8 mouse cellular contexts compared by ENCODE assay signal in genomic region chr17:35424106-35424505, GRCm38 (mm10). TPM values are rescaled to one million over a fixed set of nuclear protein-coding genes. Genes with fewer than 3 reads are reported as not detected.
DNase-seq lines count a peak whose midpoint lies in the region; ATAC-seq and TF ChIP-seq lines count a peak whose summit lies in the region.
"Not testable (repeated sequence)": the region's sequence is repeated elsewhere in the genome, so short reads cannot be mapped to it uniquely, and the experiment has no call there.
"Had no signal": no experiment of that assay in that cellular context is flagged by ENCODE, and none has a peak within 500 bp of the region (broad histone marks: within the 10 kb centered on the region; RNA-seq: fewer than 3 reads in every experiment).

No protein-coding gene starts in this region.

- H3K4me1 ChIP-seq in brown adipose tissue, adult 24 weeks (ENCODE audit: control insufficient read depth, insufficient read depth, insufficient read length, low read length); midbrain, embryonic 11.5 days (ENCODE audit: control insufficient read depth, insufficient read depth, low read length); spleen, adult 2 months (ENCODE audit: control insufficient read depth, insufficient read depth, insufficient read length): not testable (repeated sequence)
- H3K4me1 ChIP-seq in heart, embryonic 10.5 days, result peaks cover 12% of the 10 kb centered on the region

- not testable (repeated sequence) for TF ChIP-seq POLR2A in spleen, adult 2 months (IDR thresholded peaks at IDR 0.05; ENCODE audit: low read depth, low read length)

- peak; percentile 48 for DNase-seq in CD4-positive, CD25-positive, alpha-beta regulatory T cell, adult 2 months (ENCODE audit: low read depth, low spot score)
- peak; percentile 74 for DNase-seq in heart, embryonic 10.5 days (ENCODE audit: low spot score)
- peak; percentile 1 for DNase-seq in layer of hippocampus, adult 11-12 months (ENCODE audit: low spot score)
- DNase-seq in midbrain, embryonic 11.5 days (ENCODE audit: low spot score, missing footprints), result peak; percentile 83
- DNase-seq in spleen, adult 2 months (ENCODE audit: low read depth in 1 of 2, low spot score in 2 of 2), result not testable (repeated sequence)
- DNase-seq in urinary bladder, adult 2 months (ENCODE audit: low spot score), result peak; percentile 16

- H3K27me3 ChIP-seq in heart, embryonic 10.5 days (ENCODE audit: insufficient read depth, poor library complexity, severe bottlenecking), result peaks cover 57% of the 10 kb centered on the region
- H3K27me3 ChIP-seq in midbrain, embryonic 11.5 days (ENCODE audit: control insufficient read depth, insufficient read depth, low read length), result peaks cover 15% of the 10 kb centered on the region
- H3K27me3 ChIP-seq in spleen, adult 2 months (ENCODE audit: control insufficient read depth, insufficient read depth, low read length), result not testable (repeated sequence)

- H3K36me3 ChIP-seq in heart, embryonic 10.5 days; midbrain, embryonic 11.5 days (ENCODE audit: control insufficient read depth, insufficient read depth, low read length); spleen, adult 2 months (ENCODE audit: control insufficient read depth, insufficient read depth, low read length): not testable (repeated sequence)

- H3K4me2 ChIP-seq in midbrain, embryonic 11.5 days, result not testable (repeated sequence)

- not testable (repeated sequence) for ATAC-seq in midbrain, embryonic 11.5 days (ENCODE audit: low FRiP score)

- H3K27ac ChIP-seq in brown adipose tissue, adult 24 weeks (replicated peaks; ENCODE audit: low read depth, low read length); heart, embryonic 10.5 days; midbrain, embryonic 11.5 days (ENCODE audit: low read depth, low read length); spleen, adult 2 months (ENCODE audit: insufficient read depth, low read length): not testable (repeated sequence)

- not testable (repeated sequence) for TF ChIP-seq CTCF in spleen, adult 2 months (IDR thresholded peaks at IDR 0.05; ENCODE audit: extremely low read depth, insufficient read depth, insufficient read length, insufficient replicate concordance)

- 72% methylated on average over 3 of the region's 3 CpGs for WGBS in heart, embryonic 10.5 days
- 80% methylated on average over 3 of the region's 3 CpGs for WGBS in midbrain, embryonic 11.5 days
- WGBS in spleen, adult 2 months, result 78% methylated on average over 3 of the region's 3 CpGs

- H3K4me3 ChIP-seq in brown adipose tissue, adult 24 weeks (ENCODE audit: insufficient read depth, low read depth, low read length), result peak overlapping the region; percentile 21; the same call in 1 of the 2 replicates
- not testable (repeated sequence) for H3K4me3 ChIP-seq in heart, embryonic 10.5 days; midbrain, embryonic 11.5 days (ENCODE audit: low read depth, low read length)
- H3K4me3 ChIP-seq in spleen, adult 2 months (ENCODE audit: extremely low read depth, insufficient read depth, insufficient read length), result peak overlapping the region; percentile 36; the same call in 1 of the 2 replicates

- not testable (repeated sequence) for H3K9ac ChIP-seq in midbrain, embryonic 11.5 days (ENCODE audit: low read length)

- H3K9me3 ChIP-seq in heart, embryonic 10.5 days; midbrain, embryonic 11.5 days (ENCODE audit: control insufficient read depth, low read length): not testable (repeated sequence)

RNA-seq across cellular contexts. Expression of gene H2-Q6, which starts 0.5 kb away (rescaled TPM):
- 6.4 and 9.4 TPM in 2 replicates for polyA plus RNA-seq in brown adipose tissue, adult 24 weeks (2012; ENCODE audit: insufficient read depth, insufficient read length, missing spikeins)
- 0.17 and 4.9 TPM in 2 replicates for polyA plus RNA-seq in heart, embryonic 10.5 days (2016; fragmentation: Nextera tagmentation; extraction: Ambion mirVana)
- 0.33 and 0.93 TPM in 2 replicates for polyA plus RNA-seq in midbrain, embryonic 11.5 days (2014; fragmentation: Nextera tagmentation; extraction: Ambion mirVana)
- polyA plus RNA-seq in spleen, adult 2 months (2012; rRNA removed), result 239 and 253 TPM in 2 replicates
- 31.9 and 38.8 TPM in 2 replicates for polyA plus RNA-seq in urinary bladder, adult 2 months (2012; rRNA removed)

RNA-seq across cellular contexts. Expression of gene H2-Q7, which starts 14.8 kb away (rescaled TPM):
- polyA plus RNA-seq in brown adipose tissue, adult 24 weeks (2012; ENCODE audit: insufficient read depth, insufficient read length, missing spikeins), result 9.1 and 23.4 TPM in 2 replicates
- 2.2 and 12.2 TPM in 2 replicates for polyA plus RNA-seq in heart, embryonic 10.5 days (2016; fragmentation: Nextera tagmentation; extraction: Ambion mirVana)
- 9.3 and 10.0 TPM in 2 replicates for polyA plus RNA-seq in midbrain, embryonic 11.5 days (2014; fragmentation: Nextera tagmentation; extraction: Ambion mirVana)
- 667 and 745 TPM in 2 replicates for polyA plus RNA-seq in spleen, adult 2 months (2012; rRNA removed)
- 56.1 and 64.7 TPM in 2 replicates for polyA plus RNA-seq in urinary bladder, adult 2 months (2012; rRNA removed)

RNA-seq across cellular contexts. Expression of gene H2-Q4, which starts 44.7 kb away (rescaled TPM):
- 12.3 and 19.2 TPM in 2 replicates for polyA plus RNA-seq in brown adipose tissue, adult 24 weeks (2012; ENCODE audit: insufficient read depth, insufficient read length, missing spikeins)
- 1.8 and 2.1 TPM in 2 replicates for polyA plus RNA-seq in heart, embryonic 10.5 days (2016; fragmentation: Nextera tagmentation; extraction: Ambion mirVana)
- polyA plus RNA-seq in midbrain, embryonic 11.5 days (2014; fragmentation: Nextera tagmentation; extraction: Ambion mirVana), result 1.9 and 2.5 TPM in 2 replicates
- polyA plus RNA-seq in spleen, adult 2 months (2012; rRNA removed), result 249 and 304 TPM in 2 replicates
- polyA plus RNA-seq in urinary bladder, adult 2 months (2012; rRNA removed), result 69.6 and 78.7 TPM in 2 replicates
- polyA plus RNA-seq: G1E had no signal

RNA-seq across cellular contexts. Expression of gene H2-Q10, which starts 45.8 kb away (rescaled TPM):
- 164 and 201 TPM in 2 replicates for polyA plus RNA-seq in brown adipose tissue, adult 24 weeks (2012; ENCODE audit: insufficient read depth, insufficient read length, missing spikeins)
- 0.25 and 4.7 TPM in 2 replicates for polyA plus RNA-seq in heart, embryonic 10.5 days (2016; fragmentation: Nextera tagmentation; extraction: Ambion mirVana)
- 0.11 and 0.12 TPM in 2 replicates for polyA plus RNA-seq in midbrain, embryonic 11.5 days (2014; fragmentation: Nextera tagmentation; extraction: Ambion mirVana)
- polyA plus RNA-seq in spleen, adult 2 months (2012; rRNA removed), result 7.7 and 11.0 TPM in 2 replicates
- 0.80 and 1.4 TPM in 2 replicates for polyA plus RNA-seq in urinary bladder, adult 2 months (2012; rRNA removed)
- polyA plus RNA-seq: G1E had no signal

Comparison
In these comparisons a context has a peak if more than half of its experiments do, and no peak if none do; other contexts are left out.
1. RNA of gene H2-Q7, which starts 14.8 kb away (polyA plus RNA-seq): 667 to 745 TPM in spleen, adult 2 months; 56.1 to 64.7 TPM in urinary bladder, adult 2 months, 2.2 to 12.2 TPM in heart, embryonic 10.5 days, 9.3 to 10.0 TPM in midbrain, embryonic 11.5 days and 9.1 to 23.4 TPM in brown adipose tissue, adult 24 weeks; every median in the first group is over 10 times any median in the second.